ENCODE assay signal across 10 mouse cellular contexts in genomic region chr2:156787776-156788105, GRCm38 (mm10). TPM values are rescaled to one million over a fixed set of nuclear protein-coding genes. Genes with fewer than 3 reads are reported as not detected.
DNase-seq lines count a peak whose midpoint lies in the region; ATAC-seq and TF ChIP-seq lines count a peak whose summit lies in the region.
"Had no signal": no experiment of that assay in that cellular context is flagged by ENCODE, and none has a peak within 500 bp of the region (broad histone marks: within the 10 kb centered on the region; RNA-seq: fewer than 3 reads in every experiment).

No protein-coding gene starts in this region.

- H3K36me3 ChIP-seq in liver, postnatal 0 days (replicated peaks; ENCODE audit: insufficient read depth, low read length): no peaks in the 10 kb centered on the region
- H3K36me3 ChIP-seq in liver, embryonic 12.5 days: no peaks in the 10 kb centered on the region
- peaks cover 0 to 13% of the 10 kb centered on the region in 2 experiments; a peak in 2 of 4 replicates for H3K36me3 ChIP-seq in MEL (ENCODE audit: control insufficient read depth in 1 of 2, insufficient read depth in 2 of 2, low read length in 2 of 2)
- H3K36me3 ChIP-seq: G1E; midbrain, embryonic 12.5 days had no signal

- ATAC-seq in liver, postnatal 0 days: no peak
- no peak for ATAC-seq in liver, embryonic 12.5 days
- ATAC-seq in megakaryocyte-erythroid progenitor cell, adult 5-6 weeks (replicated peaks; ENCODE audit: low FRiP score, low TSS enrichment, poor library complexity, severe bottlenecking): no peak

- TF ChIP-seq POLR2A in MEL (IDR thresholded peaks at IDR 0.05; ENCODE audit: control insufficient read depth in 1 of 2, insufficient read depth in 1 of 2, low read depth in 1 of 2, low read length in 2 of 2, poor library complexity in 1 of 2): no peak

- DNase-seq in cerebellum, postnatal 14 days: peak; percentile 38 to 39
- no peak for DNase-seq in cerebellum, adult 8-10 months
- no peak for DNase-seq in liver, postnatal 0 days
- no peak for DNase-seq in MEL (ENCODE audit: low read depth, low spot score)
- peak; percentile 56 for DNase-seq in naive thymus-derived CD4-positive, alpha-beta T cell, adult 2 months (ENCODE audit: low read depth)
- no peak for DNase-seq in spleen, postnatal 4 days (ENCODE audit: low spot score in 2 of 2)

- H3K27ac ChIP-seq in liver, postnatal 0 days (ENCODE audit: low read depth): no peak overlapping the region
- H3K27ac ChIP-seq in liver, embryonic 12.5 days: no peak overlapping the region
- H3K27ac ChIP-seq in MEL (ENCODE audit: control insufficient read depth, low read depth, low read length): no peak overlapping the region
- H3K27ac ChIP-seq: midbrain, embryonic 12.5 days had no signal

- no peaks in the 10 kb centered on the region for H3K27me3 ChIP-seq in liver, postnatal 0 days (ENCODE audit: insufficient read depth, low read length)
- H3K27me3 ChIP-seq in liver, embryonic 12.5 days (replicated peaks): no peaks in the 10 kb centered on the region
- no peaks in the 10 kb centered on the region for H3K27me3 ChIP-seq in MEL (ENCODE audit: control insufficient read depth in 1 of 2, insufficient read depth in 2 of 2, low read length in 2 of 2)
- H3K27me3 ChIP-seq: midbrain, embryonic 12.5 days had no signal

- 27% methylated on average over 3 of the region's 3 CpGs for WGBS in liver, postnatal 0 days (ENCODE audit: insufficient replicate concordance)
- WGBS in liver, embryonic 12.5 days (ENCODE audit: insufficient replicate concordance): 29% methylated on average over 3 of the region's 3 CpGs

- peaks cover 6% of the 10 kb centered on the region for H3K4me1 ChIP-seq in liver, postnatal 0 days (ENCODE audit: insufficient read depth)
- peaks cover 30% of the 10 kb centered on the region for H3K4me1 ChIP-seq in liver, embryonic 12.5 days
- peaks cover 13 to 14% of the 10 kb centered on the region in 2 experiments for H3K4me1 ChIP-seq in MEL (ENCODE audit: control insufficient read depth in 1 of 2, insufficient read depth in 2 of 2, low read length in 2 of 2)
- H3K4me1 ChIP-seq: midbrain, embryonic 12.5 days had no signal

- H3K9me3 ChIP-seq in liver, postnatal 0 days (ENCODE audit: low read length): no peaks in the 10 kb centered on the region; the same call in 1 of the 2 replicates
- peaks cover 12% of the 10 kb centered on the region; the same call in 1 of the 2 replicates for H3K9me3 ChIP-seq in liver, embryonic 12.5 days (replicated peaks)
- H3K9me3 ChIP-seq in MEL (replicated peaks; ENCODE audit: insufficient read depth, low read length): no peaks in the 10 kb centered on the region

- H3K4me2 ChIP-seq in liver, postnatal 0 days (ENCODE audit: low read depth, low read length): no peak overlapping the region
- no peak overlapping the region for H3K4me2 ChIP-seq in liver, embryonic 12.5 days
- H3K4me2 ChIP-seq: midbrain, embryonic 12.5 days had no signal

- H3K79me2 ChIP-seq in MEL (ENCODE audit: control insufficient read depth, insufficient read depth, low read length, poor library complexity): no peaks in the 10 kb centered on the region

- peak; percentile 27 for TF ChIP-seq RAD21 in MEL (IDR thresholded peaks at IDR 0.05; ENCODE audit: low read depth, low read length)

- no peak overlapping the region for H3K9ac ChIP-seq in liver, postnatal 0 days (replicated peaks)
- H3K9ac ChIP-seq in liver, embryonic 12.5 days: no peak overlapping the region
- no peak overlapping the region for H3K9ac ChIP-seq in MEL (ENCODE audit: control insufficient read depth, low read depth, low read length, poor library complexity, severe bottlenecking)
- H3K9ac ChIP-seq: midbrain, embryonic 12.5 days had no signal

- no peak for TF ChIP-seq EP300 in liver, postnatal 0 days (IDR thresholded peaks at IDR 0.05; ENCODE audit: low read depth)
- TF ChIP-seq EP300 in MEL (IDR thresholded peaks at IDR 0.05; ENCODE audit: low read depth in 1 of 2, low read length in 2 of 2): no peak

- TF ChIP-seq CTCF in liver, postnatal 0 days (IDR thresholded peaks at IDR 0.05; ENCODE audit: low read depth): peak; percentile 60
- peak; percentile 13 to 35 (median 33); a peak in 5 of 6 replicates for TF ChIP-seq CTCF in MEL (IDR thresholded peaks at IDR 0.05 in 2 of 3, conservative IDR thresholded peaks at IDR 0.05 in 1 of 3; ENCODE audit: control insufficient read depth in 1 of 3, insufficient read depth in 1 of 3, low read depth in 2 of 3, low read length in 3 of 3, poor library complexity in 1 of 3, severe bottlenecking in 1 of 3)

- H3K4me3 ChIP-seq in liver, postnatal 0 days (ENCODE audit: low read depth, low read length): no peak overlapping the region
- no peak overlapping the region for H3K4me3 ChIP-seq in liver, embryonic 12.5 days
- H3K4me3 ChIP-seq in MEL (ENCODE audit: control insufficient read depth in 1 of 2, insufficient read depth in 1 of 2, low read depth in 2 of 2, low read length in 2 of 2): no peak overlapping the region
- H3K4me3 ChIP-seq: midbrain, embryonic 12.5 days had no signal

TF ChIP-seq in MEL, 35 proteins besides CTCF, POLR2A, EP300 and RAD21:
- TF ChIP-seq SMC3 (IDR thresholded peaks at IDR 0.05; ENCODE audit: low read depth, low read length) (peak; percentile 23), TAL1 (IDR thresholded peaks at IDR 0.05; ENCODE audit: low read length) (no peak)

RNA-seq across cellular contexts. Expression of gene Myl9, which starts 12.5 kb away (rescaled TPM):
- polyA plus RNA-seq in liver, postnatal 0 days (2015; fragmentation: Nextera tagmentation; extraction: Ambion mirVana): 50.4 and 51.2 TPM in 2 replicates
- polyA plus RNA-seq in liver, embryonic 12.5 days (2016; fragmentation: Nextera tagmentation; extraction: Ambion mirVana): 70.5 and 76.1 TPM in 2 replicates
- total RNA-seq in MEL (2012; rRNA removed): 1.2 and 2.8 TPM in 2 replicates
- 1 to 10 TPM in 1 of 2 experiments, not detected in 1; 1.3 TPM for polyA plus RNA-seq in MEL (2012; ENCODE audit: insufficient read depth in 1 of 2, insufficient read length in 2 of 2, low read depth in 1 of 2, low replicate concordance in 2 of 2, missing spikeins in 1 of 2)
- not detected in 2 replicates for total RNA-seq in megakaryocyte-erythroid progenitor cell, adult 5-6 weeks (2014; fragmentation: Nextera tagmentation)
- total RNA-seq in megakaryocyte-erythroid progenitor cell, adult 5-6 weeks (2017): not detected in 2 replicates

RNA-seq across cellular contexts. Expression of gene Tgif2, which starts 52.1 kb away (rescaled TPM):
- polyA plus RNA-seq in liver, postnatal 0 days (2015; fragmentation: Nextera tagmentation; extraction: Ambion mirVana): 4.9 and 5.1 TPM in 2 replicates
- polyA plus RNA-seq in liver, embryonic 12.5 days (2016; fragmentation: Nextera tagmentation; extraction: Ambion mirVana): 15.4 and 16.2 TPM in 2 replicates
- total RNA-seq in MEL (2012; rRNA removed): 15.2 and 16.9 TPM in 2 replicates
- polyA plus RNA-seq in MEL (2012; ENCODE audit: insufficient read depth in 1 of 2, insufficient read length in 2 of 2, low read depth in 1 of 2, low replicate concordance in 2 of 2, missing spikeins in 1 of 2): 10 to 100 TPM in 1 of 2 experiments, not detected in 1; 43.3 TPM
- 17.1 and 27.3 TPM in 2 replicates for total RNA-seq in megakaryocyte-erythroid progenitor cell, adult 5-6 weeks (2014; fragmentation: Nextera tagmentation)
- 16.3 and 17.5 TPM in 2 replicates for total RNA-seq in megakaryocyte-erythroid progenitor cell, adult 5-6 weeks (2017)

Comparison
In these comparisons a context has a peak if more than half of its experiments do, and no peak if none do; other contexts are left out.
1. DNase-seq: peak in cerebellum, postnatal 14 days (2 of 2) and naive thymus-derived CD4-positive, alpha-beta T cell, adult 2 months (single experiment); none in cerebellum, adult 8-10 months (single experiment), liver, postnatal 0 days (single experiment), MEL (single experiment) and spleen, postnatal 4 days (0 of 2).
2. RNA of gene Myl9, which starts 12.5 kb away (polyA plus RNA-seq): 70.5 to 76.1 TPM in liver, embryonic 12.5 days and 50.4 to 51.2 TPM in liver, postnatal 0 days; 1.3 TPM in MEL; every median in the first group is over 10 times any median in the second.